Mouse (Mus musculus) liver, postnatal 0 days (tissue): Measurements from ENCODE around the gene Eed. TPM values are rescaled to one million over a fixed set of nuclear protein-coding genes. Genes with fewer than 3 reads are reported as not detected.
A peak's percentile ranks its signal among the peaks of the same experiment; 100 is the strongest.

Experiments
- ATAC-seq: fragments of 200-750 bp; cut with Nextera tagmentation; 2 replicates; pipeline ENCODE4 v1.8.0; 2017; ENCODE audit warnings: mild to moderate bottlenecking, moderate library complexity
- DNase-seq: peaks from one replicate; pipeline ENCODE4 v3.0.0-alpha.2; 2016
- H3K27ac ChIP-seq: fragments of 300-500 bp; sonication (generic); 2 replicates; pipeline ENCODE4 v1.5.1; 2014; ENCODE audit warnings: antibody characterized with exemption, moderate library complexity, mild to moderate bottlenecking, low read depth
- H3K27me3 ChIP-seq: fragments of 300-500 bp; sonication (generic); 2 replicates; pipeline ENCODE4 v1.6.1; 2014; ENCODE audit warnings: low read length, control low read depth, mixed read lengths; ENCODE audit not compliant: insufficient read depth
- H3K36me3 ChIP-seq: fragments of 300-500 bp; sonication (generic); replicated peaks from 2 replicates; pipeline ENCODE4 v1.6.1; 2014; ENCODE audit warnings: mild to moderate bottlenecking, control low read depth, low read length, moderate library complexity, mixed read lengths; ENCODE audit not compliant: insufficient read depth
- H3K4me1 ChIP-seq: fragments of 300-500 bp; sonication (generic); 2 replicates; pipeline ENCODE4 v1.6.1; 2014; ENCODE audit warnings: antibody characterized with exemption, mild to moderate bottlenecking, control low read depth; ENCODE audit not compliant: insufficient read depth
- H3K4me2 ChIP-seq: fragments of 300-500 bp; sonication (generic); 2 replicates; pipeline ENCODE4 v1.6.1; 2014; ENCODE audit warnings: low read depth, mild to moderate bottlenecking, low read length, moderate library complexity, mixed read lengths
- H3K4me3 ChIP-seq: fragments of 300-500 bp; sonication (generic); 2 replicates; pipeline ENCODE4 v1.5.1; 2014; ENCODE audit warnings: low read depth, low read length
- H3K9ac ChIP-seq: fragments of 300-500 bp; sonication (generic); replicated peaks from 2 replicates; pipeline ENCODE4 v1.6.1; 2014; ENCODE audit warnings: mild to moderate bottlenecking, moderate library complexity
- H3K9me3 ChIP-seq: fragments of 300-500 bp; sonication (generic); 2 replicates; pipeline ENCODE4 v1.6.1; 2016; ENCODE audit warnings: mild to moderate bottlenecking, control low read depth, low read length, mixed read lengths
- CTCF ChIP-seq: sonication (generic); IDR thresholded peaks from 2 replicates; pipeline ENCODE4 v1.5.1; 2016; ENCODE audit warnings: antibody characterized with exemption, low read depth
- EP300 ChIP-seq: IDR thresholded peaks from 2 replicates; pipeline ENCODE4 v1.6.1; 2016; ENCODE audit warnings: antibody characterized with exemption, low read depth, mild to moderate bottlenecking
- WGBS: fragments of 180-500 bp; shearing (Covaris S2); extraction: QIAGEN DNeasy Blood & Tissue Kit; methylation state at CpG from one replicate; pipeline ENCODE4 v1.1.7; 2014; ENCODE audit not compliant: insufficient replicate concordance; 5-methylcytosine and 5-hydroxymethylcytosine counted together
- polyA plus RNA-seq: library from polyadenylated mRNA; unstranded; fragments of >200 nt; fragmentation: Nextera tagmentation; extraction: Ambion mirVana; gene quantifications from 2 replicates; pipeline ENCODE4 v1.2.1, GENCODE M21; 2015

Gene Eed
- polyA plus RNA-seq, 1 experiment from 2014 or later, result 22.3 TPM

GRCm38 (mm10) chr7:90020331-90020730 is 39.5 kb upstream of the Eed start:
- TF ChIP-seq CTCF (no peak), EP300 (peak; percentile 42)
- ATAC-seq, result peak; percentile 29
- Histone ChIP-seq H3K36me3 (no peaks in the 10 kb centered on the region), H3K9ac (no peak overlapping the region), H3K4me3 (no peak overlapping the region), H3K27ac (peak overlapping the region; percentile 95), H3K27me3 (no peaks in the 10 kb centered on the region), H3K4me2 (no peak overlapping the region; the same call in 1 of the 2 replicates), H3K4me1 (peaks cover 47% of the 10 kb centered on the region), H3K9me3 (no peaks in the 10 kb centered on the region)
- no peak for DNase-seq
- 70% methylated on average over 6 of the region's 6 CpGs for WGBS

GRCm38 (mm10) chr7:90019570-90019969 is 38.8 kb upstream of the Eed start:
- WGBS, result 18% methylated on average over 10 of the region's 10 CpGs
- ATAC-seq (peak; percentile 85), DNase-seq (peak; percentile 44)
- peak overlapping the region; percentile 95 for H3K27ac ChIP-seq
- H3K4me2 ChIP-seq, result peak overlapping the region; percentile 20
- no peaks in the 10 kb centered on the region for H3K27me3 ChIP-seq
- H3K36me3 ChIP-seq, result no peaks in the 10 kb centered on the region
- TF ChIP-seq EP300, result peak; percentile 92
- TF ChIP-seq CTCF, result no peak
- no peak overlapping the region for H3K4me3 ChIP-seq
- H3K9me3 ChIP-seq, result no peaks in the 10 kb centered on the region
- peaks cover 40% of the 10 kb centered on the region for H3K4me1 ChIP-seq
- H3K9ac ChIP-seq, result no peak overlapping the region

GRCm38 (mm10) chr7:90016930-90017588 is 36.3 kb upstream of the Eed start:
- no peak for ATAC-seq
- no peak for DNase-seq
- no peak overlapping the region; the same call in 1 of the 2 replicates for H3K9ac ChIP-seq
- H3K4me2 ChIP-seq, result no peak overlapping the region; the same call in 1 of the 2 replicates
- H3K27ac ChIP-seq, result peak overlapping the region; percentile 73
- TF ChIP-seq EP300 (no peak), CTCF (0 out of 2 replicates have a peak, but pooled peaks have one; percentile 1)
- H3K36me3 ChIP-seq, result no peaks in the 10 kb centered on the region
- no peaks in the 10 kb centered on the region for H3K27me3 ChIP-seq
- WGBS, result 37% methylated on average over 5 of the region's 5 CpGs
- no peak overlapping the region for H3K4me3 ChIP-seq
- H3K4me1 ChIP-seq, result peaks cover 28% of the 10 kb centered on the region
- H3K9me3 ChIP-seq, result no peaks in the 10 kb centered on the region

GRCm38 (mm10) chr7:90016459-90016858 is 35.7 kb upstream of the Eed start:
- TF ChIP-seq CTCF (peak; percentile 73), EP300 (no peak)
- DNase-seq, result no peak
- no peaks in the 10 kb centered on the region for H3K27me3 ChIP-seq
- ATAC-seq, result no peak
- H3K4me2 ChIP-seq, result peak overlapping the region; percentile 14; the same call in 1 of the 2 replicates
- peaks cover 25% of the 10 kb centered on the region for H3K4me1 ChIP-seq
- H3K9me3 ChIP-seq, result no peaks in the 10 kb centered on the region
- no peak overlapping the region for H3K4me3 ChIP-seq
- 42% methylated on average over 4 of the region's 4 CpGs for WGBS
- H3K9ac ChIP-seq, result no peak overlapping the region
- peak overlapping the region; percentile 73; the same call in 1 of the 2 replicates for H3K27ac ChIP-seq
- no peaks in the 10 kb centered on the region for H3K36me3 ChIP-seq

GRCm38 (mm10) chr7:90006667-90007653 is 26.2 kb upstream of the Eed start:
- H3K9ac ChIP-seq, result no peak overlapping the region
- WGBS, result 65% methylated on average over 8 of the region's 8 CpGs
- no peak for DNase-seq

GRCm38 (mm10) chr7:90004781-90005180 is 24.0 kb upstream of the Eed start:
- no peak for TF ChIP-seq CTCF
- no peak for TF ChIP-seq EP300
- ATAC-seq (no peak), DNase-seq (no peak)
- H3K9me3 ChIP-seq, result no peaks in the 10 kb centered on the region
- no peak overlapping the region for H3K9ac ChIP-seq
- no peak overlapping the region for H3K27ac ChIP-seq
- H3K4me3 ChIP-seq, result no peak overlapping the region
- H3K4me1 ChIP-seq, result no peaks in the 10 kb centered on the region
- no peaks in the 10 kb centered on the region for H3K36me3 ChIP-seq
- no peaks in the 10 kb centered on the region for H3K27me3 ChIP-seq
- no peak overlapping the region for H3K4me2 ChIP-seq
- WGBS, result 85% methylated on average over 3 of the region's 3 CpGs

More at GRCm38 (mm10) chr7:90006667-90007653, 26.2 kb upstream of the Eed start:
- no peak overlapping the region for H3K4me3 ChIP-seq
- no peak for TF ChIP-seq EP300
- no peak for TF ChIP-seq CTCF
- no peak overlapping the region for H3K4me2 ChIP-seq
- no peaks in the 10 kb centered on the region for H3K4me1 ChIP-seq
- no peaks in the 10 kb centered on the region for H3K36me3 ChIP-seq
- H3K9me3 ChIP-seq, result no peaks in the 10 kb centered on the region
- no peak overlapping the region for H3K27ac ChIP-seq
- ATAC-seq, result no peak
- no peaks in the 10 kb centered on the region for H3K27me3 ChIP-seq
